Mouse (Mus musculus) left cerebral cortex, adult 2 months (tissue): ENCODE measurements around the gene Usp35. TPM values are rescaled to one million over a fixed set of nuclear protein-coding genes. Genes with fewer than 3 reads are reported as not detected.
A peak's percentile ranks its signal among the peaks of the same experiment; 100 is the strongest.

Experiments
- DNase-seq, 2 experiments: peaks; one replicate each; pipeline ENCODE4 v3.0.0; 2021 to 2022; ENCODE audit warnings: low spot score in 2 of 2, mixed read lengths in 1 of 2; ENCODE audit errors: extremely low spot score in 1 of 2
- H3K27ac ChIP-seq: fragments of 200-600 bp; 2 replicates; pipeline ENCODE4 v1.8.1; 2022
- H3K4me3 ChIP-seq: fragments of 200-600 bp; 2 replicates; pipeline ENCODE4 v1.8.1; 2022
- CTCF ChIP-seq: fragments of 200-600 bp; IDR thresholded peaks from 2 replicates; pipeline ENCODE4 v1.8.1; 2022; ENCODE audit warnings: antibody characterized with exemption, mild to moderate bottlenecking, moderate library complexity
- intact Hi-C: fragments of 180-260 bp; cut with DNase I; formaldehyde crosslinking; loops from one replicate; pipeline ENCODE4 v1.15.1; 2025
- total RNA-seq, 2 experiments: library from RNA; stranded (reverse); gene quantifications; 2 replicates each; pipeline ENCODE4 v1.2.3; 2021

Gene Usp35
- total RNA-seq, 2 experiments from 2014 or later, result 18.8 to 19.9 TPM

DNA sequence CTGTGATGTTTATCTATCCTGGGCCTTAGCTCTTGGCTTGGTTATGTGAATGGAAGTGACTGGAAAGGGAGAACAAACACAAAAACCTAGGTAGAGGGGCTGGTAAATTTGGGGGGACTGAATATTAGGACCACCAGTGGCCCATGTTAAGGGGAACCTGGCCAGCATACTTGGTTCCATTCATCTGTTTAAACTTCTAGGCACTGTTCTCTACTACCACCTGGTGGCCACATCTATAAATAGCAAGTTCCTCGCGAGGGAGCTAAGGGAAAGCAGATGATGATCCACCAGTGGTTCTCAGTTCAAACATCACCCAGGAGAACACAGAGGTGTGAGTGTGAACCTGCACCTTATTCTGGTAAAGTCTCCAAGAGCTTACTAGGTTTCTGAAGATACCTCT lies 34.4 kb downstream of the Usp35 start:
- peak; percentile 70 to 71 for DNase-seq
- Histone ChIP-seq H3K27ac (no peak overlapping the region), H3K4me3 (no peak overlapping the region)
- intact Hi-C loops, result loop anchor here (1.0 kb wide), 2 partner anchors 218 to 327 kb away; no protein-coding TSS in a partner anchor
- TF ChIP-seq CTCF, result peak; percentile 91

DNA sequence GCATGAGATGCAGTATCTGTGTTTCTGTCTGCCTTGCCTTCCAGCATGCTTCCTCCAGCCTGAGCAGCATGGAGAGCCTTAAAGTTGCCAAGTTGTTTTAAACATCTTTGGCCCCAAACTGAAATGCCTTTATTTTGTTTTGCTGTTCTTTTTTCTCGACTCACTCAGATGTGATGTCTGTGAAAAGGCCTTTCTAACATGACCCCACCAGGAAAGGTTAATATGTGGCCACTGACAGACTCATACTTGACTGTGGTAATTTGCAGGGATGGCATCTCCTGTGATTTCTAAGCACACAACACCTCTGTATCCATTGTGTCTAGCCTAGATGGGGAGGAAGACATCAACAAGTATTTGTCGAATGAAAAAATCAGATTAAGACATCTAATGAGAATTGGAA lies 34.8 kb downstream of the Usp35 start:
- no peak overlapping the region for H3K27ac ChIP-seq
- no peak for TF ChIP-seq CTCF
- no peak overlapping the region for H3K4me3 ChIP-seq
- DNase-seq, result no peak
- intact Hi-C loops, result loop anchor here (1.0 kb wide), 2 partner anchors 218 to 327 kb away; no protein-coding TSS in a partner anchor

DNA sequence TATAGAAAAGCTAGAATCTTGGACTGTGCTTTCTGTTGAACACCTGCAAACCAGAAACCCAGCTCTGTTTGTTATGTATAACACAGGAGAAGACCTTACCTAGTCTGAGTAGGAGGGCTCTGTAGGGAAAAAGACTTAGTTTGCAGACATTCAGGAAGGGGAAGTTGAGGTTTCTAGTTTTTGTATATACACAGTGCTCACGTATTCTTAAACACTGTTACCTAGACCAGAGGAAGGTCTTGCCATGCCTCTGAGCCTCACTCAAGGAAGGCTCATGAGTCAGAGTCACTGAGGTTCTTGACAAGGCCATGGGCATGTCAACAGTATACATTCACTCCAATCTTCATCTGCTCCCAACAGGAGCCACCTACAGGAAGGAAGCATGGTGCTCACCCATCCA lies 60.8 kb downstream of the Usp35 start:
- Histone ChIP-seq H3K4me3 (no peak overlapping the region), H3K27ac (no peak overlapping the region)
- no peak for DNase-seq
- intact Hi-C loops, result no loop called here
- TF ChIP-seq CTCF, result no peak

DNA sequence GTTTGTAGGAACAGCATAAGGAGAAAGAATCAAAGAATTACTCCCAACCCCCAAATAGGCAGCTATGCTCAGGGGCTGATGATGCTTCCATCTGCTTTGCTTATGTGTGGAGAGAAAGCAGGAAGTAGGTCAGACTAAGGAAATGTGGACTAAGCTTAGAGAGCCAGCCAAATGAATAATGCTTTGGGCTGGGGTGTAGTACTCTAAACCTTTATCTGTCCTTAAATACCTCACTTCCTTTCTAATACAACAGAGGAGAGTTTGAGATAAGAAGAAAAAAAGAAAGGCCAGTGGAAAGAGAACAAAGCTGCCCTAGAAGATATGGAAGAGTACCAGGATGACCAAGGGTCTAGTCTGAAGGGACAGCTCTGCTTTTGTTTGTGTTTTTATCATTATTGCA lies 61.5 kb downstream of the Usp35 start:
- intact Hi-C loops, result no loop called here
- Histone ChIP-seq H3K4me3 (no peak overlapping the region), H3K27ac (no peak overlapping the region)
- no peak for TF ChIP-seq CTCF
- DNase-seq, result no peak

DNA sequence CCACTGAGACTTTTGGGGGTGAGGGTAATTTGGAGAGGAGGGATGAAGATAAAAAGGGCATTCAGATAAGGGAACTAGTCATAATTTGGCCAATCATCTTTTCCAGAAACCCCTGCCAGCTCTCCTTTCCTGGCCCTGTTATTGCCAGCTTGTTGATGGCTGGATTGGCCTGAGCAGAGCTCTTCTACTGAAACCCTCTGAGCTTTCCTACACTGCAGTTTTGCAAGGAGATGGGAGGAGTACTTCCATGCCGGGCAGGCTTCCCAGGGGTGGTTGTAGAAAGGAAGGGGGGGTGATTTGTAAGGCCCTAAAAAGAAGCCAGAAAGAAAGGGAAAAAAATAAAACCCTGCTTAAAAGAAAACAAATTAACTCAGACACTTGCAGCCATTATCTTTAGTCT lies 69.3 kb downstream of the Usp35 start:
- no peak for TF ChIP-seq CTCF
- intact Hi-C loops, result no loop called here
- H3K4me3 ChIP-seq, result no peak overlapping the region
- no peak for DNase-seq
- H3K27ac ChIP-seq, result no peak overlapping the region

Other genes starting within 250 kb of the Usp35 start
- 10 to 100 TPM; 12.5 to 14.6 TPM for gene Kctd21, start 307 bp upstream of the Usp35 start, total RNA-seq
- gene Alg8, start 39.6 kb upstream of the Usp35 start, total RNA-seq, result 10 to 100 TPM in 1 of 2 experiments, 1 to 10 TPM in 1; 9.9 to 10.2 TPM
- 100 to 1,000 TPM; 213 to 230 TPM for gene Ndufc2, start 68.0 kb upstream of the Usp35 start, total RNA-seq
- gene Thrsp, start 85.7 kb upstream of the Usp35 start, total RNA-seq, result 10 to 100 TPM; 19.2 to 21.8 TPM
- 1 to 10 TPM; 3.3 to 3.7 TPM for gene Kctd14, start 119.3 kb upstream of the Usp35 start, total RNA-seq
- gene Ints4, start 148.9 kb upstream of the Usp35 start, total RNA-seq, result 10 to 100 TPM; 28.7 to 30.9 TPM
- 10 to 100 TPM; 32.2 to 32.3 TPM for gene Aamdc, start 247.5 kb upstream of the Usp35 start, total RNA-seq
- 10 to 100 TPM; 44.8 to 49.2 TPM for gene Rsf1, start 247.9 kb upstream of the Usp35 start, total RNA-seq